Mouse (Mus musculus) spleen, adult 2 months (tissue): Measurements from ENCODE around the gene Ngrn.

Experiments used
- CTCF ChIP-seq: fragments of 200-500 bp; IDR thresholded peaks from 2 replicates; pipeline ENCODE4 v1.5.1; 2011; ENCODE audit warnings: mild to moderate bottlenecking, inconsistent platforms; ENCODE audit not compliant: insufficient read depth, insufficient read length, insufficient replicate concordance; ENCODE audit errors: extremely low read depth
- POLR2A ChIP-seq: fragments of 200-500 bp; IDR thresholded peaks from 2 replicates; pipeline ENCODE4 v1.6.1; 2011; ENCODE audit warnings: low read depth, low read length, inconsistent platforms

GRCm38 (mm10) chr7:80299568-80299967 lies 38.6 kb downstream of the Ngrn start:
- TF ChIP-seq CTCF (no peak), POLR2A (no peak)
